9 mouse cellular contexts compared by ENCODE assay signal in the genomic region with DNA sequence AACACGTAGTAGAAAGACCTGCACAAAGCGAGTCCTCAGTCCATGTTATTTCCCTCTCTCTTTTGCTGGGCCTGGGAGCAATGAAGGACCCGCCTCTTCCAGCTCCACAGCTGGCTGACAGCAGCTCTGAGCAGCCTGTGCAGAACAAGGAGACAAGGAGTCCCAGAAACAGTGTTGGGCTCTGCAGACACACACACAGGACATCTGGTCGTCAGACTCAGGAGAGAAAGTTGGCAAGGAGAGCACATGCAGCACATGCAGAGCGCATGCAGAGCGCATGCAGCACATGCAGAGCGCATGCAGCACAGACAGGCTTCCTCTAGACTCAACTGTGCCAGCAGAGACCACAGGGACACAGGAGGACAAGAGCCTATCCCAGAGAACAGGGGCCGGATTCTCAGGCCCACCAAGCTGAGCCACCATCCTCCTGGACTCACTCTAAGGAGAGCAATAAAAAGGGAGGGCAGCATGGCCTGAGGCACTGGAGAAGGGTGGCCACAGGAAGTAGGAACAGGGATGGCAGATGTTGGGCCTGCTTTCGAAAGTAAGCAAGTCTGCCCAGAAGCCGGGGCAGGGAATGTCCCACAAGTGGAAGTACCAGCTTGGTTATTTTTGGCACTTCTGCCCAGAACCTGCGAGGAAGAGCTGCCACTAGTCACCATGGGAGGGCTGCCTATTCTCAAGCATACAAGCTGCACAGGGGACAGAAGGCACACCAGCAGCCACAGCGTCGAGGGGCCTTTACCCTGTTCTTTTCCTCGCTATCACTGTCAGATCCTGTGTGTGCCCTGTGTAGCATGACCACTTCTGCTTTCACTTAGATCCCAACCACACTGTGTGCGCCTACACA. TPM values are rescaled to one million over a fixed set of nuclear protein-coding genes. Genes with fewer than 3 reads are reported as not detected.
A peak's percentile ranks its signal among the peaks of the same experiment; 100 is the strongest.
DNase-seq lines count a peak whose midpoint lies in the region; ATAC-seq and TF ChIP-seq lines count a peak whose summit lies in the region.
"Had no signal": no experiment of that assay in that cellular context is flagged by ENCODE, and none has a peak within 500 bp of the region (broad histone marks: within the 10 kb centered on the region; RNA-seq: fewer than 3 reads in every experiment).

No protein-coding gene starts in this region.

- DNase-seq in left cerebral cortex, postnatal 4 days: peak; percentile 41
- no peak for DNase-seq in left cerebral cortex, adult 11 months (ENCODE audit: low spot score)
- peak; percentile 73 for DNase-seq in cerebellum, adult 9-10 months
- peak; percentile 28 for DNase-seq in limb, embryonic 14.5 days (ENCODE audit: low spot score)
- DNase-seq in right cerebral cortex, postnatal 36 days (ENCODE audit: low spot score in 2 of 2): no peak
- DNase-seq in thymus, postnatal 25 days: no peak

- no peaks in the 10 kb centered on the region for H3K36me3 ChIP-seq in heart, embryonic 11.5 days (ENCODE audit: control insufficient read depth, insufficient read depth, low read length)
- 0 out of 2 replicates have a peak, but pooled peaks cover 7% of the 10 kb centered on the region for H3K36me3 ChIP-seq in limb, embryonic 14.5 days (ENCODE audit: control insufficient read depth, insufficient read depth, low read length)
- 0 out of 2 replicates have a peak, but pooled peaks cover 2% of the 10 kb centered on the region for H3K36me3 ChIP-seq in stomach, embryonic 15.5 days

- intact Hi-C loops in left cerebral cortex, postnatal 4 days (cut with DNase I): no loop called here

- 64% methylated on average over 15 of the region's 15 CpGs for WGBS in heart, embryonic 11.5 days (ENCODE audit: insufficient replicate concordance)
- WGBS in limb, embryonic 14.5 days: 39% methylated on average over 15 of the region's 15 CpGs
- 64% methylated on average over 15 of the region's 15 CpGs for WGBS in stomach, embryonic 15.5 days

- no peak for ATAC-seq in heart, embryonic 11.5 days (replicated peaks; ENCODE audit: insufficient number of reproducible peaks, low FRiP score, low TSS enrichment)
- ATAC-seq in limb, embryonic 14.5 days (ENCODE audit: low FRiP score, low read depth): peak; percentile 23; the same call in 1 of the 2 replicates
- ATAC-seq in stomach, embryonic 15.5 days (ENCODE audit: insufficient read depth, low FRiP score, low read depth): no peak

- no peak for TF ChIP-seq POLR2A in limb, embryonic 14.5 days (IDR thresholded peaks at IDR 0.05; ENCODE audit: borderline replicate concordance, extremely low read depth, insufficient read depth, insufficient read length)

- no peaks in the 10 kb centered on the region for H3K27me3 ChIP-seq in heart, embryonic 11.5 days (ENCODE audit: control insufficient read depth, insufficient read depth, low read length)
- no peaks in the 10 kb centered on the region for H3K27me3 ChIP-seq in limb, embryonic 14.5 days (ENCODE audit: control insufficient read depth, insufficient read depth, low read length)
- H3K27me3 ChIP-seq in stomach, embryonic 15.5 days (replicated peaks): no peaks in the 10 kb centered on the region

- no peak overlapping the region for H3K4me3 ChIP-seq in heart, embryonic 11.5 days (ENCODE audit: low read depth, low read length)
- no peak overlapping the region for H3K4me3 ChIP-seq in limb, embryonic 14.5 days (replicated peaks; ENCODE audit: low read length)
- no peak overlapping the region for H3K4me3 ChIP-seq in stomach, embryonic 15.5 days (replicated peaks)
- H3K4me3 ChIP-seq: midbrain, embryonic 12.5 days had no signal

- H3K27ac ChIP-seq in heart, embryonic 11.5 days (ENCODE audit: low read depth, low read length): peak overlapping the region; percentile 29; the same call in 1 of the 2 replicates
- peak overlapping the region; percentile 46 for H3K27ac ChIP-seq in limb, embryonic 14.5 days (replicated peaks; ENCODE audit: low read depth, low read length)
- H3K27ac ChIP-seq in stomach, embryonic 15.5 days: peak overlapping the region; percentile 75
- H3K27ac ChIP-seq: midbrain, embryonic 12.5 days had no signal

- peak overlapping the region; percentile 43; the same call in 1 of the 2 replicates for H3K9ac ChIP-seq in heart, embryonic 11.5 days (ENCODE audit: low read depth, low read length)
- peak overlapping the region; percentile 4; the same call in 1 of the 2 replicates for H3K9ac ChIP-seq in limb, embryonic 14.5 days (ENCODE audit: low read depth, low read length, severe bottlenecking)
- no peak overlapping the region for H3K9ac ChIP-seq in stomach, embryonic 15.5 days
- H3K9ac ChIP-seq: midbrain, embryonic 12.5 days had no signal

- H3K4me1 ChIP-seq in heart, embryonic 11.5 days (ENCODE audit: control insufficient read depth, insufficient read depth, low read length): peaks cover 68% of the 10 kb centered on the region
- H3K4me1 ChIP-seq in limb, embryonic 14.5 days (ENCODE audit: control insufficient read depth, insufficient read depth, low read length): peaks cover 66% of the 10 kb centered on the region
- H3K4me1 ChIP-seq in stomach, embryonic 15.5 days: peaks cover 69% of the 10 kb centered on the region

- H3K4me2 ChIP-seq in heart, embryonic 11.5 days: peak overlapping the region; percentile 19
- H3K4me2 ChIP-seq in limb, embryonic 14.5 days (replicated peaks; ENCODE audit: low read depth, low read length, severe bottlenecking): no peak overlapping the region
- H3K4me2 ChIP-seq in stomach, embryonic 15.5 days: peak overlapping the region; percentile 23; the same call in 1 of the 2 replicates
- H3K4me2 ChIP-seq: midbrain, embryonic 12.5 days had no signal

- no peaks in the 10 kb centered on the region for H3K9me3 ChIP-seq in heart, embryonic 11.5 days (replicated peaks; ENCODE audit: control insufficient read depth, low read length)
- H3K9me3 ChIP-seq in limb, embryonic 14.5 days (ENCODE audit: control insufficient read depth, low read length): no peaks in the 10 kb centered on the region
- H3K9me3 ChIP-seq in stomach, embryonic 15.5 days: no peaks in the 10 kb centered on the region
- H3K9me3 ChIP-seq: midbrain, embryonic 12.5 days had no signal

RNA-seq across cellular contexts. Expression of gene Elmsan1, which starts 30.7 kb away (rescaled TPM):
- total RNA-seq in left cerebral cortex, postnatal 4 days (2021): 10 to 100 TPM; 12.9 to 14.9 TPM
- polyA plus RNA-seq in heart, embryonic 11.5 days (2014; fragmentation: Nextera tagmentation; extraction: Ambion mirVana): 5.9 and 7.1 TPM in 2 replicates
- polyA plus RNA-seq in limb, embryonic 14.5 days (2012; rRNA removed): 14.4 and 18.1 TPM in 2 replicates
- polyA plus RNA-seq in limb, embryonic 14.5 days (2014; fragmentation: Nextera tagmentation; extraction: Ambion mirVana): 10.5 and 11.8 TPM in 2 replicates
- 9.9 and 10.5 TPM in 2 replicates for polyA plus RNA-seq in stomach, embryonic 15.5 days (2015; fragmentation: Nextera tagmentation; extraction: Ambion mirVana)

RNA-seq across cellular contexts. Expression of gene Pnma1, which starts 39.7 kb away (rescaled TPM):
- 10 to 100 TPM; 11.0 to 11.1 TPM for total RNA-seq in left cerebral cortex, postnatal 4 days (2021)
- polyA plus RNA-seq in heart, embryonic 11.5 days (2014; fragmentation: Nextera tagmentation; extraction: Ambion mirVana): 0.50 and 0.62 TPM in 2 replicates
- polyA plus RNA-seq in limb, embryonic 14.5 days (2012; rRNA removed): 0.24 and 0.39 TPM in 2 replicates
- polyA plus RNA-seq in limb, embryonic 14.5 days (2014; fragmentation: Nextera tagmentation; extraction: Ambion mirVana): 0.55 and 0.83 TPM in 2 replicates
- 0.76 and 0.94 TPM in 2 replicates for polyA plus RNA-seq in stomach, embryonic 15.5 days (2015; fragmentation: Nextera tagmentation; extraction: Ambion mirVana)

Comparison
In these comparisons a context has a peak if more than half of its experiments do, and no peak if none do; other contexts are left out.
1. DNase-seq: peak in left cerebral cortex, postnatal 4 days (single experiment), cerebellum, adult 9-10 months (single experiment) and limb, embryonic 14.5 days (single experiment); none in left cerebral cortex, adult 11 months (single experiment), right cerebral cortex, postnatal 36 days (0 of 2) and thymus, postnatal 25 days (single experiment).
2. Peak in every context shown above with its lines, with median percentiles within 50 percentile points of each other: H3K27ac ChIP-seq.